Mouse (Mus musculus): ENCODE measurements around the gene Gpatch2.

DNA sequence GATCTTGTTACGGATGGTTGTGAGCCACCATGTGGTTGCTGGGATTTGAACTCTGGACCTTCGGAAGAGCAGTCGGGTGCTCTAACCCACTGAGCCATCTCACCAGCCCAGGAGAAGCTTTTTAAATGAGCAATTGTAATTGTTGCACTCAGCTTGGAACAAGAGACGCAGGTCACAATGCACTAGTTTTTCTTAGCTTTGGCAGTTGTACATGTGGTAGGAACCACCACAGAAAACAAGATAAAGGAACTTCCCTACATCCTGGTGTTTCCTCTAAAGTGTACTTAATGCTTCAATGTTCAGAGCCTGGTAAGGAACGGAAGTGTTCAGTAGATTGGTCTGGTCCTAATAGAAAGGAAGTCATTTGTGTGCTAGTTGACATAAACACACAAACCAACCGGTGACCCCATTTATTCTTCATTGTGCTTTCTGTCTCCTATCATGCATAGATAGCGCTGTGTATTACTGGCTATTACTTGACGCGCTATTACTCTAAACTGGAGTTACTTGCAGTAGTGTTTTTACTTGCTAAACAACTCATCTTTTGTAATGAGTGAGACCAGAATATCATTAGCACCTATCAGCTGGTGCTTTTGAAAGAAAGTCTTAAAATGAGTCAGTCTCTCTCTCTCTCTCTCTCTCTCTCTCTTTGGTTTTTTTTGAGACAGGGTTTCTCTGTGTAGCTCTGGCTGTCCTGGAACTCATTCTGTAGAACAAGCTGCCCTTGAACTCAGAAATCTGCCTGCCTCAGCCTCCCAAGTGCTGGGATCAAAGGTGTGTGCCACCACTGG lies 1.5 kb downstream of the Gpatch2 start:
- TF ChIP-seq EP300 (IDR thresholded peaks at IDR 0.05; ENCODE audit: low read depth) (no peak), CTCF (IDR thresholded peaks at IDR 0.05; ENCODE audit: low read depth) (no peak)

All from liver, postnatal 0 days (tissue).